Mouse (Mus musculus) midbrain, embryonic 13.5 days (tissue): ENCODE measurements around the gene Pgbd1. TPM values are rescaled to one million over a fixed set of nuclear protein-coding genes. Genes with fewer than 3 reads are reported as not detected.

Experiments
- ATAC-seq: fragments of 200-750 bp; cut with Nextera tagmentation; 2 replicates; pipeline ENCODE4 v1.8.0; 2017; ENCODE audit warnings: mild to moderate bottlenecking, moderate TSS enrichment, moderate library complexity
- H3K27ac ChIP-seq: fragments of 300-500 bp; sonication (generic); 2 replicates; pipeline ENCODE4 v1.5.1; 2015; ENCODE audit warnings: inconsistent platforms, mild to moderate bottlenecking, moderate library complexity
- H3K27me3 ChIP-seq: fragments of 300-500 bp; sonication (generic); 2 replicates; pipeline ENCODE4 v1.6.1; 2015; ENCODE audit warnings: mild to moderate bottlenecking, inconsistent platforms
- H3K36me3 ChIP-seq: fragments of 300-500 bp; sonication (generic); 2 replicates; pipeline ENCODE4 v1.6.1; 2015; ENCODE audit warnings: mild to moderate bottlenecking, inconsistent platforms
- H3K4me1 ChIP-seq: fragments of 300-500 bp; sonication (generic); replicated peaks from 2 replicates; pipeline ENCODE4 v1.6.1; 2015; ENCODE audit warnings: inconsistent platforms
- H3K4me2 ChIP-seq: fragments of 300-500 bp; sonication (generic); replicated peaks from 2 replicates; pipeline ENCODE4 v1.6.1; 2015; ENCODE audit warnings: moderate library complexity, mild to moderate bottlenecking, inconsistent platforms
- H3K4me3 ChIP-seq: fragments of 300-500 bp; sonication (generic); replicated peaks from 2 replicates; pipeline ENCODE4 v1.5.1; 2015; ENCODE audit warnings: mild to moderate bottlenecking, inconsistent platforms
- H3K9ac ChIP-seq: fragments of 300-500 bp; sonication (generic); replicated peaks from 2 replicates; pipeline ENCODE4 v1.6.1; 2015; ENCODE audit warnings: mild to moderate bottlenecking, inconsistent platforms
- H3K9me3 ChIP-seq: fragments of 300-500 bp; sonication (generic); 2 replicates; pipeline ENCODE4 v1.6.1; 2016; ENCODE audit warnings: mild to moderate bottlenecking, inconsistent platforms
- WGBS: fragments of 180-500 bp; shearing (Covaris S2); methylation state at CpG from one replicate; pipeline ENCODE4 v1.1.7; 2015; 5-methylcytosine and 5-hydroxymethylcytosine counted together
- polyA plus RNA-seq: library from polyadenylated mRNA; unstranded; fragments of >200 nt; fragmentation: Nextera tagmentation; extraction: Ambion mirVana; gene quantifications from 2 replicates; pipeline ENCODE4 v1.2.1, GENCODE M21; 2015

Pgbd1 gene
- polyA plus RNA-seq, 1 experiment from 2014 or later = 4.5 TPM

GRCm38 (mm10) chr13:21453042-21453441, 12.2 kb upstream of the Pgbd1 start:
- peak overlapping the region; percentile 63; the same call in 1 of the 2 replicates for H3K27ac ChIP-seq
- H3K9me3 ChIP-seq = no peaks in the 10 kb centered on the region
- peak overlapping the region; percentile 78 for H3K9ac ChIP-seq
- H3K4me3 ChIP-seq = peak overlapping the region; percentile 68
- H3K4me2 ChIP-seq = peak overlapping the region; percentile 79
- under 1% methylated on average over 13 of the region's 13 CpGs for WGBS
- 0 out of 2 replicates have a peak, but pooled peaks have one; percentile 1 for ATAC-seq
- H3K36me3 ChIP-seq = peaks cover 6% of the 10 kb centered on the region
- H3K4me1 ChIP-seq = peaks cover 13% of the 10 kb centered on the region
- H3K27me3 ChIP-seq = peaks cover 23% of the 10 kb centered on the region

GRCm38 (mm10) chr13:21447856-21448614, 7.2 kb upstream of the Pgbd1 start:
- peaks cover 49% of the 10 kb centered on the region for H3K36me3 ChIP-seq
- ATAC-seq = no peak
- H3K9ac ChIP-seq = no peak overlapping the region

GRCm38 (mm10) chr13:21446796-21447195, 5.9 kb upstream of the Pgbd1 start:
- Histone ChIP-seq H3K9ac (no peak overlapping the region), H3K4me2 (no peak overlapping the region), H3K27me3 (no peaks in the 10 kb centered on the region), H3K36me3 (peaks cover 49% of the 10 kb centered on the region), H3K4me3 (no peak overlapping the region), H3K9me3 (no peaks in the 10 kb centered on the region), H3K4me1 (peaks cover 2% of the 10 kb centered on the region; the same call in 1 of the 2 replicates), H3K27ac (no peak overlapping the region)
- ATAC-seq = no peak
- WGBS = 94% methylated on average over 9 of the region's 9 CpGs

More at GRCm38 (mm10) chr13:21447856-21448614, 7.2 kb upstream of the Pgbd1 start:
- H3K27me3 ChIP-seq = no peaks in the 10 kb centered on the region
- no peak overlapping the region for H3K27ac ChIP-seq
- H3K4me2 ChIP-seq = no peak overlapping the region
- H3K4me3 ChIP-seq = no peak overlapping the region
- no peaks in the 10 kb centered on the region for H3K9me3 ChIP-seq
- WGBS = 83% methylated on average over 16 of the region's 16 CpGs
- H3K4me1 ChIP-seq = peaks cover 13% of the 10 kb centered on the region

- Histone ChIP-seq H3K4me1 (peaks cover 18% of the 10 kb centered on the region), H3K36me3 (peaks cover 26% of the 10 kb centered on the region), H3K4me3 (peak overlapping the region; percentile 61), H3K4me2 (peak overlapping the region; percentile 82), H3K9ac (peak overlapping the region; percentile 81), H3K27ac (peak overlapping the region; percentile 81), H3K9me3 (no peaks in the 10 kb centered on the region), H3K27me3 (no peaks in the 10 kb centered on the region)
- peak; percentile 59 for ATAC-seq
- 15% methylated on average over 10 of the region's 10 CpGs for WGBS
Measured at GRCm38 (mm10) chr13:21441207-21441572, 332 bp upstream of the Pgbd1 start.

- no peaks in the 10 kb centered on the region; the same call in 1 of the 2 replicates for H3K36me3 ChIP-seq
- no peak for ATAC-seq
- H3K27me3 ChIP-seq = no peaks in the 10 kb centered on the region
- no peak overlapping the region for H3K4me3 ChIP-seq
- 88% methylated on average over 4 of the region's 4 CpGs for WGBS
- no peaks in the 10 kb centered on the region for H3K9me3 ChIP-seq
- no peak overlapping the region for H3K4me2 ChIP-seq
- H3K4me1 ChIP-seq = peaks cover 8% of the 10 kb centered on the region
- no peak overlapping the region for H3K27ac ChIP-seq
- H3K9ac ChIP-seq = no peak overlapping the region
Measured at GRCm38 (mm10) chr13:21435476-21435875, 5.4 kb downstream of the Pgbd1 start.

- no peaks in the 10 kb centered on the region for H3K4me1 ChIP-seq
- no peaks in the 10 kb centered on the region for H3K27me3 ChIP-seq
- no peak for ATAC-seq
- no peak overlapping the region for H3K4me3 ChIP-seq
- 97% methylated on average over 1 of the region's 1 CpGs for WGBS
- no peak overlapping the region for H3K9ac ChIP-seq
- no peak overlapping the region for H3K27ac ChIP-seq
- no peak overlapping the region for H3K4me2 ChIP-seq
- H3K36me3 ChIP-seq = peaks cover 6% of the 10 kb centered on the region; the same call in 1 of the 2 replicates
- no peaks in the 10 kb centered on the region for H3K9me3 ChIP-seq
Measured at GRCm38 (mm10) chr13:21427631-21428030, 13.2 kb downstream of the Pgbd1 start.

- no peaks in the 10 kb centered on the region for H3K4me1 ChIP-seq
- H3K36me3 ChIP-seq = 0 out of 2 replicates have a peak, but pooled peaks cover 6% of the 10 kb centered on the region
- no peaks in the 10 kb centered on the region for H3K9me3 ChIP-seq
- no peak overlapping the region for H3K27ac ChIP-seq
- whole genome bisulfite sequencing = 68% methylated on average over 5 of the region's 5 CpGs
- ATAC-seq = no peak
- H3K4me2 ChIP-seq = no peak overlapping the region
- no peak overlapping the region for H3K9ac ChIP-seq
- H3K4me3 ChIP-seq = no peak overlapping the region
- H3K27me3 ChIP-seq = no peaks in the 10 kb centered on the region
Measured at GRCm38 (mm10) chr13:21423301-21423700, 17.6 kb downstream of the Pgbd1 start.

GRCm38 (mm10) chr13:21418865-21419264, 22.0 kb downstream of the Pgbd1 start:
- 70% methylated on average over 6 of the region's 6 CpGs for WGBS
- ATAC-seq = no peak
- Histone ChIP-seq H3K9ac (no peak overlapping the region), H3K36me3 (no peaks in the 10 kb centered on the region), H3K4me2 (no peak overlapping the region), H3K27me3 (no peaks in the 10 kb centered on the region), H3K9me3 (no peaks in the 10 kb centered on the region), H3K4me3 (no peak overlapping the region), H3K27ac (no peak overlapping the region), H3K4me1 (no peaks in the 10 kb centered on the region)

- no peak overlapping the region for H3K9ac ChIP-seq
- no peaks in the 10 kb centered on the region for H3K9me3 ChIP-seq
- ATAC-seq = no peak
- H3K27me3 ChIP-seq = no peaks in the 10 kb centered on the region
- 77% methylated on average over 6 of the region's 6 CpGs for WGBS
- no peaks in the 10 kb centered on the region for H3K36me3 ChIP-seq
- H3K4me2 ChIP-seq = no peak overlapping the region
- H3K4me1 ChIP-seq = no peaks in the 10 kb centered on the region
- H3K4me3 ChIP-seq = no peak overlapping the region
- no peak overlapping the region for H3K27ac ChIP-seq
Measured at GRCm38 (mm10) chr13:21417298-21418010, 23.4 kb downstream of the Pgbd1 start.

GRCm38 (mm10) chr13:21415750-21416149, 25.1 kb downstream of the Pgbd1 start:
- ATAC-seq = no peak
- H3K9ac ChIP-seq = no peak overlapping the region
- H3K27ac ChIP-seq = no peak overlapping the region
- H3K4me3 ChIP-seq = no peak overlapping the region
- H3K4me1 ChIP-seq = no peaks in the 10 kb centered on the region
- H3K27me3 ChIP-seq = no peaks in the 10 kb centered on the region
- H3K9me3 ChIP-seq = no peaks in the 10 kb centered on the region
- no peaks in the 10 kb centered on the region for H3K36me3 ChIP-seq
- WGBS = 99% methylated on average over 2 of the region's 2 CpGs
- H3K4me2 ChIP-seq = no peak overlapping the region

GRCm38 (mm10) chr13:21415266-21415665, 25.6 kb downstream of the Pgbd1 start:
- H3K4me1 ChIP-seq = no peaks in the 10 kb centered on the region
- H3K9me3 ChIP-seq = no peaks in the 10 kb centered on the region
- ATAC-seq = no peak
- no peaks in the 10 kb centered on the region for H3K36me3 ChIP-seq
- H3K27ac ChIP-seq = no peak overlapping the region
- no peak overlapping the region for H3K4me2 ChIP-seq
- 82% methylated on average over 4 of the region's 4 CpGs for WGBS
- no peaks in the 10 kb centered on the region for H3K27me3 ChIP-seq
- no peak overlapping the region for H3K9ac ChIP-seq
- no peak overlapping the region for H3K4me3 ChIP-seq
